Mouse (Mus musculus) CH12.LX (cell line): ENCODE data around the gene Slc39a10. TPM values are rescaled to one million over a fixed set of nuclear protein-coding genes. Genes with fewer than 3 reads are reported as not detected.

Experiments used
- DNase-seq: peaks from one replicate; pipeline ENCODE4 v3.0.0-alpha.2; 2013; ENCODE audit errors: extremely low read depth
- H3K27ac ChIP-seq: 2 replicates; pipeline ENCODE4 v1.5.1; 2012; ENCODE audit warnings: low read depth, mild to moderate bottlenecking, control low read depth, moderate library complexity; ENCODE audit not compliant: insufficient read depth
- H3K27me3 ChIP-seq: replicated peaks from 2 replicates; pipeline ENCODE3; 2012; ENCODE audit warnings: inconsistent platforms
- H3K36me3 ChIP-seq, 2 experiments: replicated peaks in 1 of 2; 2 replicates each; pipeline versions ENCODE3 to v1.6.1; 2012; ENCODE audit warnings: inconsistent platforms in 1 of 2, low read length in 1 of 2, mild to moderate bottlenecking in 1 of 2, mixed read lengths in 1 of 2, moderate library complexity in 1 of 2; ENCODE audit not compliant: control insufficient read depth in 1 of 2, insufficient read depth in 1 of 2
- H3K4me1 ChIP-seq, 2 experiments: 2 replicates each; pipeline ENCODE4 v1.6.1; 2012; ENCODE audit warnings: inconsistent platforms in 1 of 2, moderate library complexity in 1 of 2; ENCODE audit not compliant: insufficient read depth in 2 of 2, control insufficient read depth in 1 of 2
- H3K4me2 ChIP-seq: 2 replicates; pipeline ENCODE4 v1.6.1; 2012; ENCODE audit warnings: low read depth, mild to moderate bottlenecking, control low read depth; ENCODE audit not compliant: poor library complexity, insufficient read depth, severe bottlenecking
- H3K4me3 ChIP-seq, 3 experiments: fragments of 150-350 bp in 1 of 3; sonication (generic) in 1 of 3; replicated peaks in 1 of 3; 2 replicates each; pipeline versions ENCODE3 to v1.5.1; 2011 to 2012; ENCODE audit warnings: low read depth in 2 of 3, low read length in 2 of 3, mild to moderate bottlenecking in 2 of 3, moderate library complexity in 2 of 3, control low read depth in 1 of 3, improper control_type of control experiment in 1 of 3, inconsistent platforms in 1 of 3, mixed read lengths in 1 of 3; ENCODE audit not compliant: poor library complexity in 1 of 3
- H3K79me2 ChIP-seq: replicated peaks from 2 replicates; pipeline ENCODE4 v1.6.1; 2012; ENCODE audit warnings: mild to moderate bottlenecking, moderate library complexity; ENCODE audit not compliant: control insufficient read depth, poor library complexity, insufficient read depth, severe bottlenecking; ENCODE audit errors: extremely low read depth
- H3K9ac ChIP-seq: 2 replicates; pipeline ENCODE4 v1.6.1; 2012; ENCODE audit warnings: low read depth, mild to moderate bottlenecking, control low read depth, moderate library complexity; ENCODE audit not compliant: insufficient read depth
- H3K9me3 ChIP-seq: replicated peaks from 2 replicates; pipeline ENCODE3; 2012; ENCODE audit warnings: low read length, inconsistent platforms, mixed read lengths
- BHLHE40 ChIP-seq: IDR thresholded peaks from 2 replicates; pipeline ENCODE4 v1.6.1; 2011; ENCODE audit warnings: mild to moderate bottlenecking, low read depth, low read length, improper control_type of control experiment
- CHD1 ChIP-seq: IDR thresholded peaks from 2 replicates; pipeline ENCODE4 v1.6.1; 2012; ENCODE audit warnings: low read depth, low read length, improper control_type of control experiment, inconsistent platforms
- CHD2 ChIP-seq: IDR thresholded peaks from 2 replicates; pipeline ENCODE4 v1.6.1; 2011; ENCODE audit warnings: low read length, improper control_type of control experiment
- CTCF ChIP-seq, 2 experiments: IDR thresholded peaks in 1 of 2; conservative IDR thresholded peaks in 1 of 2; 2 replicates each; pipeline ENCODE4 v1.5.1; 2011 to 2012; ENCODE audit warnings: low read depth in 2 of 2, low read length in 2 of 2, improper control_type of control experiment in 1 of 2, inconsistent platforms in 1 of 2, mild to moderate bottlenecking in 1 of 2, moderate library complexity in 1 of 2
- E2F4 ChIP-seq: IDR thresholded peaks from 2 replicates; pipeline ENCODE4 v1.6.1; 2011; ENCODE audit warnings: low read depth, low read length, improper control_type of control experiment; ENCODE audit not compliant: insufficient replicate concordance
- EP300 ChIP-seq: IDR thresholded peaks from 2 replicates; pipeline ENCODE4 v1.6.1; 2011; ENCODE audit warnings: low read length, improper control_type of control experiment
- ETS1 ChIP-seq: conservative IDR thresholded peaks from 2 replicates; pipeline ENCODE4 v1.6.1; 2012; ENCODE audit warnings: low read depth, mild to moderate bottlenecking, inconsistent platforms, low read length, improper control_type of control experiment, moderate library complexity
- GABPA ChIP-seq: IDR thresholded peaks from 2 replicates; pipeline ENCODE4 v1.6.1; 2012; ENCODE audit warnings: low read depth, low read length, improper control_type of control experiment, inconsistent platforms; ENCODE audit not compliant: insufficient replicate concordance
- HCFC1 ChIP-seq: IDR thresholded peaks from 2 replicates; pipeline ENCODE4 v1.6.1; 2012; ENCODE audit warnings: low read depth, mild to moderate bottlenecking, inconsistent platforms, low read length, improper control_type of control experiment
- IRF4 ChIP-seq: IDR thresholded peaks from 2 replicates; pipeline ENCODE4 v1.6.1; 2014; ENCODE audit warnings: low read depth, mild to moderate bottlenecking, inconsistent platforms, low read length, improper control_type of control experiment
- JUN ChIP-seq: IDR thresholded peaks from 2 replicates; pipeline ENCODE4 v1.6.1; 2011; ENCODE audit warnings: low read depth, mild to moderate bottlenecking, low read length, improper control_type of control experiment, moderate library complexity; ENCODE audit not compliant: insufficient read depth
- KAT2A ChIP-seq: IDR thresholded peaks from 2 replicates; pipeline ENCODE4 v1.6.1; 2012; ENCODE audit warnings: low read length, improper control_type of control experiment, inconsistent platforms; ENCODE audit not compliant: insufficient replicate concordance
- MAX ChIP-seq: IDR thresholded peaks from 2 replicates; pipeline ENCODE4 v1.6.1; 2011; ENCODE audit warnings: low read length, improper control_type of control experiment
- MAZ ChIP-seq: IDR thresholded peaks from 2 replicates; pipeline ENCODE4 v1.6.1; 2012; ENCODE audit warnings: low read depth, mild to moderate bottlenecking, inconsistent platforms, low read length, improper control_type of control experiment, moderate library complexity
- MXI1 ChIP-seq: IDR thresholded peaks from 2 replicates; pipeline ENCODE4 v1.6.1; 2011; ENCODE audit warnings: mild to moderate bottlenecking, low read depth, low read length, improper control_type of control experiment
- MYC ChIP-seq: IDR thresholded peaks from 2 replicates; pipeline ENCODE4 v1.6.1; 2011; ENCODE audit warnings: low read depth, mild to moderate bottlenecking, improper control_type of control experiment, low read length
- NRF1 ChIP-seq: IDR thresholded peaks from 2 replicates; pipeline ENCODE4 v1.6.1; 2014; ENCODE audit warnings: low read depth, mild to moderate bottlenecking, inconsistent platforms, low read length, improper control_type of control experiment, moderate library complexity
- PAX5 ChIP-seq: IDR thresholded peaks from 2 replicates; pipeline ENCODE4 v1.6.1; 2012; ENCODE audit warnings: low read length, inconsistent platforms, mixed read lengths
- POLR2A ChIP-seq: IDR thresholded peaks from 2 replicates; pipeline ENCODE4 v1.6.1; 2011; ENCODE audit warnings: low read depth, mild to moderate bottlenecking, improper control_type of control experiment, low read length
- POLR2AphosphoS2 ChIP-seq: IDR thresholded peaks from 2 replicates; pipeline ENCODE4 v1.6.1; 2011; ENCODE audit warnings: low read depth, low read length, improper control_type of control experiment
- RAD21 ChIP-seq: IDR thresholded peaks from 2 replicates; pipeline ENCODE4 v1.6.1; 2011; ENCODE audit warnings: low read depth, mild to moderate bottlenecking, low read length, improper control_type of control experiment, moderate library complexity
- SIN3A ChIP-seq: IDR thresholded peaks from 2 replicates; pipeline ENCODE4 v1.6.1; 2012; ENCODE audit warnings: low read length, improper control_type of control experiment, inconsistent platforms
- SMC3 ChIP-seq: IDR thresholded peaks from 2 replicates; pipeline ENCODE4 v1.6.1; 2011; ENCODE audit warnings: low read depth, low read length, improper control_type of control experiment
- TBP ChIP-seq: conservative IDR thresholded peaks from 2 replicates; pipeline ENCODE4 v1.6.1; 2011; ENCODE audit warnings: low read depth, low read length, improper control_type of control experiment
- TCF12 ChIP-seq: IDR thresholded peaks from 2 replicates; pipeline ENCODE4 v1.6.1; 2014; ENCODE audit warnings: low read depth, mild to moderate bottlenecking, inconsistent platforms, low read length, improper control_type of control experiment
- UBTF ChIP-seq: IDR thresholded peaks from 2 replicates; pipeline ENCODE4 v1.6.1; 2012; ENCODE audit warnings: low read depth, mild to moderate bottlenecking, inconsistent platforms, low read length, improper control_type of control experiment, moderate library complexity
- USF1 ChIP-seq: IDR thresholded peaks from 2 replicates; pipeline ENCODE4 v1.6.1; 2014; ENCODE audit warnings: low read depth, mild to moderate bottlenecking, inconsistent platforms, low read length, improper control_type of control experiment
- ZMIZ1 ChIP-seq: IDR thresholded peaks from 2 replicates; pipeline ENCODE4 v1.6.1; 2012; ENCODE audit warnings: low read depth, mild to moderate bottlenecking, inconsistent platforms, low read length, improper control_type of control experiment
- dilution Hi-C: fragments of 300-500 bp; cut with MboI; formaldehyde crosslinking; loops from 2 replicates; pipeline ENCODE4 v1.14.3; 2020; ENCODE audit warnings: low sequenced_read_pairs; ENCODE audit not compliant: extremely low pct_unique_long_range_greater_than_20kb, extremely low pct_ligation_motif_present
- in situ Hi-C: fragments of 300-500 bp; cut with MboI; formaldehyde crosslinking; loops from 3 replicates; pipeline ENCODE4 v1.14.3; 2019; ENCODE audit warnings: low sequenced_read_pairs, low pct_ligation_motif_present, low pct_unique_long_range_greater_than_20kb, mixed read lengths
- polyA plus RNA-seq: library from polyadenylated mRNA; unstranded; fragments of >175 nt; gene quantifications from 2 replicates; pipeline ENCODE4 v1.2.1, GENCODE M21; 2012; ENCODE audit warnings: low read depth; ENCODE audit not compliant: insufficient read length
- total RNA-seq, 2 experiments: library from RNA; depleted of rRNA; stranded (reverse); fragments of 300-350 nt in 1 of 2; fragments of >200 nt in 1 of 2; gene quantifications; 2 replicates each; pipeline ENCODE4 v1.2.3; 2012 to 2014

The Slc39a10 gene
- total and polyA plus RNA-seq, 3 experiments, result 7.3 to 14.2 (median 11.0) TPM

DNA sequence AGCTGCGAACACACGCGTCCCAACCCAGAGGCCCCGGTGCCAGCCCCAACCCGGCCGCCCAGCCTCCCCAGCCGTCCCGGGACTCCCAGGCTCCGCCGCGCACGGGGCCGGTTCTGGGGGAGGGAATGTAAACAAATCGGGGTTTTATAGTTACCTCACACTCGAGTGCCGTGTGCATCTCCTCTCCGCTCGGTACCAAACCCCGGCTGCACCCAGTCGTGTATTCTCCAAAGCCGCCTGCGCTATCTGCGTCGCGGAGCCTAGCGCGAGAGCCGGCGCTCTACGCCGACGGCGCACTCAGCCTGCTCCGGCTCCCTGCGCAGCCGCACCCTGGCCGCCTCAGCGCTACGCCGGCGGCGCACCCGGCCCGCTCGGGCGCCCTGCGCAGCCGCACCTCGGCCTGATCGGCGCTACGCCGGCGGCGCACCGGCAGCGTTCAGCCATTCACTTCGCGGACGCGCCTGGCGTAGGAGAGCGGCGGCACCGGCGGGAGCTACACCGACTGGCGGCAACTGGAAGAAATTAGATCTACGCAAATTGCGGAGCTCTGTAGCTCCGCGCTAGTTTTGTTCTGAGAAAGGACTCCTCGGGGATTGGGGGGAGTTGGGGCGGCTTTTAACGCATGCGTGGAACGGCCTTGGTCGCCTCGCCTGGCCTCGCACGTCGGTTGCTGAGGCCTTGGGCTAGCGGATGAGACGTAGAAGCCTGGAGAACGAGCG is 39.2 kb downstream of the Slc39a10 start:
- dilution Hi-C loops, result no loop called here
- Histone ChIP-seq H3K4me2 (no peak overlapping the region), H3K9me3 (no peaks in the 10 kb centered on the region), H3K36me3 (no peaks in the 10 kb centered on the region), H3K4me1 (peaks cover 9 to 44% of the 10 kb centered on the region in 2 experiments; a peak in 3 of 4 replicates), H3K79me2 (peaks cover 5% of the 10 kb centered on the region; the same call in 1 of the 2 replicates), H3K27me3 (no peaks in the 10 kb centered on the region), H3K9ac (peak overlapping the region; percentile 93), H3K27ac (peak overlapping the region; percentile 87), H3K4me3 (peak overlapping the region; percentile 79 to 90 (median 87))
- TF ChIP-seq HCFC1 (no peak), TCF12 (no peak), PAX5 (no peak), NRF1 (peak; percentile 94), TBP (peak; percentile 96), CTCF (conservative IDR thresholded peaks at IDR 0.05 in 1 of 2, IDR thresholded peaks at IDR 0.05 in 1 of 2; ENCODE audit: low read depth in 2 of 2, low read length in 2 of 2) (no peak), POLR2A (peak; percentile 96)
- in situ Hi-C loops, result loop anchor here (10.0 kb wide), 1 partner anchor 71 kb away; no protein-coding TSS in a partner anchor
- peak; percentile 91 for DNase-seq

DNA sequence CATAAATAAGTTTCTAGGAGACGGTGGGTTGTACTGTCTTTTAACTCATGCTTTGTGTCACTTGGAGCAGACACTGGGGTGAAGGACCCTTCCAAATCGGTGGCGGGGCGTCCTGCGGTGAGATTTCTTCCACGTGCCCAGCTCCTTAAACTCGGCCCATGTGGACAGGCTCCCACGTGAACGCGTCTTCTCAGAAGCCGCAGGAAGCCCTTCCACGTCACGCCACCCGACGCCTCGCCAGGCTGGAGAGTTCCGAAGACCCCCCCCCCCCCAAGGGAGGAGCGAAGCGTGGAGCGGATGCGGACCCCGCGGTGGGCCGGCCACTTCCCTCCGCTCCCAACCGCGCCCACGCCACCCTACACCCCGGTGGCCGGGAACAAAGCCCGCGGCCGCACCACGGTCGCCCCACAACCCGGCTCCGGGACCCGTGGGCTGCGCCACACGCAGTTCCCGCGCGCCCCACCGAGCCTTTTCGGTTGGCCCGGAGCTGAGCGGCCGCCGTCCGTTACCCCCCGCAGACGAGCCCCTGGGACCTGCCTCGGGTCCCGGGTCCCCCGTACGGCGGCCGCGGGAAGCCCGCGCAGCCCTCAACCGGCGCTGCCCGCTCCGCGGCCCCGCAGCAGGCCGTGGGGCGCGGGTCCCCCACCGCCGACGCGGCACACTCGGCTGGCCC is 39.9 kb downstream of the Slc39a10 start:
- Histone ChIP-seq H3K4me2 (peak overlapping the region; percentile 63; the same call in 1 of the 2 replicates), H3K9me3 (no peaks in the 10 kb centered on the region), H3K4me3 (peak overlapping the region; percentile 79 to 90 (median 87)), H3K9ac (peak overlapping the region; percentile 93), H3K27ac (peak overlapping the region; percentile 83), H3K79me2 (peaks cover 5% of the 10 kb centered on the region; the same call in 1 of the 2 replicates), H3K27me3 (no peaks in the 10 kb centered on the region), H3K4me1 (peaks cover 3 to 37% of the 10 kb centered on the region in 2 experiments; a peak in 3 of 4 replicates), H3K36me3 (no peaks in the 10 kb centered on the region)
- dilution Hi-C loops, result no loop called here
- peak; percentile 71 for DNase-seq
- in situ Hi-C loops, result loop anchor here (10.0 kb wide), 1 partner anchor 72 kb away; no protein-coding TSS in a partner anchor
- no peak for TF ChIP-seq USF1
- no peak; the same call in 1 of the 2 replicates for TF ChIP-seq POLR2A
- TF ChIP-seq SMC3, result no peak
- TF ChIP-seq RAD21, result no peak
- peak; percentile 27; the same call in 1 of the 2 replicates for TF ChIP-seq HCFC1
- peak; percentile 87 for TF ChIP-seq SIN3A
- TF ChIP-seq MXI1, result peak; percentile 89; the same call in 1 of the 2 replicates
- peak; percentile 86 for TF ChIP-seq BHLHE40
- TF ChIP-seq CHD2, result no peak
- TF ChIP-seq POLR2AphosphoS2, result peak; percentile 98
- TF ChIP-seq KAT2A, result no peak
- TF ChIP-seq CHD1, result no peak; the same call in 1 of the 2 replicates
- no peak for TF ChIP-seq PAX5
- TF ChIP-seq E2F4, result no peak
- TF ChIP-seq EP300, result no peak
- TF ChIP-seq GABPA, result no peak
- no peak for TF ChIP-seq ETS1
- TF ChIP-seq ZMIZ1, result peak; percentile 91
- TF ChIP-seq JUN, result no peak
- TF ChIP-seq IRF4, result no peak; the same call in 1 of the 2 replicates
- no peak for TF ChIP-seq CTCF (conservative IDR thresholded peaks at IDR 0.05 in 1 of 2, IDR thresholded peaks at IDR 0.05 in 1 of 2; ENCODE audit: low read depth in 2 of 2, low read length in 2 of 2)
- TF ChIP-seq TCF12, result peak; percentile 68; the same call in 1 of the 2 replicates
- TF ChIP-seq MYC, result peak; percentile 97; the same call in 1 of the 2 replicates
- no peak; the same call in 1 of the 2 replicates for TF ChIP-seq MAX
- TF ChIP-seq MAZ, result no peak
- no peak for TF ChIP-seq TBP
- peak; percentile 82 for TF ChIP-seq UBTF
